Mouse (Mus musculus): ENCODE data around the gene Rom1. TPM values are rescaled to one million over a fixed set of nuclear protein-coding genes. Genes with fewer than 3 reads are reported as not detected.

Rom1 gene
- polyA plus RNA-seq, 1 experiment from 2014 or later, result 4.0 TPM

GRCm38 (mm10) chr19:8880311-8881033, 48.7 kb downstream of the Rom1 start, which contains the start of gene Uqcc3:
TSS of gene Uqcc3 (minus strand) at chr19:8880923.
- H3K4me3 ChIP-seq (ENCODE audit: low read length), result peak within 1 kb of the TSS; percentile 83
- H3K27me3 ChIP-seq (ENCODE audit: control insufficient read depth, insufficient read depth, low read depth, low read length), result no peaks in the 10 kb centered on the region
- no peaks in the 10 kb centered on the region for H3K9me3 ChIP-seq (ENCODE audit: control insufficient read depth, low read length)
- H3K9ac ChIP-seq (ENCODE audit: low read length), result peak within 1 kb of the TSS; percentile 89
- H3K4me1 ChIP-seq (replicated peaks; ENCODE audit: control insufficient read depth, insufficient read depth, low read length), result no peaks in the 10 kb centered on the region; the same call in 1 of the 2 replicates
- H3K36me3 ChIP-seq (ENCODE audit: control insufficient read depth, insufficient read depth, low read length), result peaks cover 5% of the 10 kb centered on the region
- under 1% methylated on average over 42 of the region's 42 CpGs for WGBS
- peak within 1 kb of the TSS; percentile 82 for H3K4me2 ChIP-seq (ENCODE audit: low read depth, low read length)
- H3K27ac ChIP-seq (ENCODE audit: low read length), result peak within 1 kb of the TSS; percentile 83
- peak; percentile 97 for ATAC-seq (ENCODE audit: low read depth)

Small RNA genes lying within 50 kb of the gene (microRNA-seq; reads per million reads assigned to microRNA genes)
- gene Mir5136, result not detected

Other genes starting within 250 kb of the Rom1 start
- gene Slc3a2, start 206.0 kb downstream of the Rom1 start, polyA plus RNA-seq (2015; fragmentation: Nextera tagmentation; extraction: Ambion mirVana), result 77.0 and 78.8 TPM in 2 replicates
- 75.5 and 78.9 TPM in 2 replicates for gene Wdr74, start 193.5 kb downstream of the Rom1 start, polyA plus RNA-seq (2015; fragmentation: Nextera tagmentation; extraction: Ambion mirVana)
- 0.83 and 2.7 TPM in 2 replicates for gene 1700092M07Rik, start 188.6 kb downstream of the Rom1 start, polyA plus RNA-seq (2015; fragmentation: Nextera tagmentation; extraction: Ambion mirVana)
- gene Stx5a, start 187.9 kb downstream of the Rom1 start, polyA plus RNA-seq (2015; fragmentation: Nextera tagmentation; extraction: Ambion mirVana), result 162 and 174 TPM in 2 replicates
- 186 and 190 TPM in 2 replicates for gene Nxf1, start 172.3 kb downstream of the Rom1 start, polyA plus RNA-seq (2015; fragmentation: Nextera tagmentation; extraction: Ambion mirVana)
- gene Tmem223, start 158.4 kb downstream of the Rom1 start, polyA plus RNA-seq (2015; fragmentation: Nextera tagmentation; extraction: Ambion mirVana), result 188 and 194 TPM in 2 replicates
- 88.2 and 89.7 TPM in 2 replicates for gene Tmem179b, start 154.9 kb downstream of the Rom1 start, polyA plus RNA-seq (2015; fragmentation: Nextera tagmentation; extraction: Ambion mirVana)
- 24.0 and 26.0 TPM in 2 replicates for gene Taf6l, start 142.9 kb downstream of the Rom1 start, polyA plus RNA-seq (2015; fragmentation: Nextera tagmentation; extraction: Ambion mirVana)
- gene Polr2g, start 130.8 kb downstream of the Rom1 start, polyA plus RNA-seq (2015; fragmentation: Nextera tagmentation; extraction: Ambion mirVana), result 140 and 147 TPM in 2 replicates
- 5.5 and 5.6 TPM in 2 replicates for gene Zbtb3, start 126.8 kb downstream of the Rom1 start, polyA plus RNA-seq (2015; fragmentation: Nextera tagmentation; extraction: Ambion mirVana)
- 55.2 and 56.5 TPM in 2 replicates for gene Ttc9c, start 110.0 kb downstream of the Rom1 start, polyA plus RNA-seq (2015; fragmentation: Nextera tagmentation; extraction: Ambion mirVana)
- gene Hnrnpul2, start 109.3 kb downstream of the Rom1 start, polyA plus RNA-seq (2015; fragmentation: Nextera tagmentation; extraction: Ambion mirVana), result 4.4 and 5.0 TPM in 2 replicates
- not detected in 2 replicates for gene AC129217.1, start 99.6 kb downstream of the Rom1 start, polyA plus RNA-seq (2015; fragmentation: Nextera tagmentation; extraction: Ambion mirVana)
- 54.1 and 54.6 TPM in 2 replicates for gene Bscl2, start 91.9 kb downstream of the Rom1 start, polyA plus RNA-seq (2015; fragmentation: Nextera tagmentation; extraction: Ambion mirVana)
- gene Gng3, start 90.2 kb downstream of the Rom1 start, polyA plus RNA-seq (2015; fragmentation: Nextera tagmentation; extraction: Ambion mirVana), result 2.8 and 3.3 TPM in 2 replicates
- 1.6 and 1.7 TPM in 2 replicates for gene Lrrn4cl, start 78.6 kb downstream of the Rom1 start, polyA plus RNA-seq (2015; fragmentation: Nextera tagmentation; extraction: Ambion mirVana)
- gene Ubxn1, start 57.9 kb downstream of the Rom1 start, polyA plus RNA-seq (2015; fragmentation: Nextera tagmentation; extraction: Ambion mirVana), result 156 and 164 TPM in 2 replicates
- gene Uqcc3, start 48.4 kb downstream of the Rom1 start, polyA plus RNA-seq (2015; fragmentation: Nextera tagmentation; extraction: Ambion mirVana), result 63.5 and 64.0 TPM in 2 replicates
- gene Lbhd1, start 45.6 kb downstream of the Rom1 start, polyA plus RNA-seq (2015; fragmentation: Nextera tagmentation; extraction: Ambion mirVana), result 71.3 and 75.9 TPM in 2 replicates
- not detected in 2 replicates for gene Gm49403, start 45.4 kb downstream of the Rom1 start, polyA plus RNA-seq (2015; fragmentation: Nextera tagmentation; extraction: Ambion mirVana)
- gene 1810009A15Rik, start 40.5 kb downstream of the Rom1 start, polyA plus RNA-seq (2015; fragmentation: Nextera tagmentation; extraction: Ambion mirVana), result 68.4 and 71.4 TPM in 2 replicates
- gene Gm49416, start 40.4 kb downstream of the Rom1 start, polyA plus RNA-seq (2015; fragmentation: Nextera tagmentation; extraction: Ambion mirVana), result not detected in 2 replicates
- gene Ints5, start 36.4 kb downstream of the Rom1 start, polyA plus RNA-seq (2015; fragmentation: Nextera tagmentation; extraction: Ambion mirVana), result 38.3 and 40.8 TPM in 2 replicates
- 125 and 127 TPM in 2 replicates for gene Ganab, start 31.3 kb downstream of the Rom1 start, polyA plus RNA-seq (2015; fragmentation: Nextera tagmentation; extraction: Ambion mirVana)
- 40.2 and 43.5 TPM in 2 replicates for gene B3gat3, start 9.0 kb downstream of the Rom1 start, polyA plus RNA-seq (2015; fragmentation: Nextera tagmentation; extraction: Ambion mirVana)
- gene Eml3, start 196 bp upstream of the Rom1 start, polyA plus RNA-seq (2015; fragmentation: Nextera tagmentation; extraction: Ambion mirVana), result 31.0 and 32.2 TPM in 2 replicates
- 149 and 164 TPM in 2 replicates for gene Mta2, start 12.5 kb upstream of the Rom1 start, polyA plus RNA-seq (2015; fragmentation: Nextera tagmentation; extraction: Ambion mirVana)
- 27.5 and 28.9 TPM in 2 replicates for gene Tut1, start 24.5 kb upstream of the Rom1 start, polyA plus RNA-seq (2015; fragmentation: Nextera tagmentation; extraction: Ambion mirVana)
- 366 TPM in 2 replicates for gene Eef1g, start 37.7 kb upstream of the Rom1 start, polyA plus RNA-seq (2015; fragmentation: Nextera tagmentation; extraction: Ambion mirVana)
- 30.5 and 31.0 TPM in 2 replicates for gene Ahnak, start 59.9 kb upstream of the Rom1 start, polyA plus RNA-seq (2015; fragmentation: Nextera tagmentation; extraction: Ambion mirVana)
- gene Scgb1a1, start 158.6 kb upstream of the Rom1 start, polyA plus RNA-seq (2015; fragmentation: Nextera tagmentation; extraction: Ambion mirVana), result 25.3 and 50.5 TPM in 2 replicates
- 15.3 and 18.8 TPM in 2 replicates for gene Asrgl1, start 206.3 kb upstream of the Rom1 start, polyA plus RNA-seq (2015; fragmentation: Nextera tagmentation; extraction: Ambion mirVana)

All from lung, embryonic 16.5 days (tissue).